Mouse (Mus musculus) small intestine, adult 2 months (tissue): Measurements from ENCODE around the gene Gstp2. TPM values are rescaled to one million over a fixed set of nuclear protein-coding genes. Genes with fewer than 3 reads are reported as not detected.
A peak's percentile ranks its signal among the peaks of the same experiment; 100 is the strongest.

Experiments used
- H3K27ac ChIP-seq: fragments of 200-500 bp; 2 replicates; pipeline ENCODE4 v1.5.1; 2012; ENCODE audit warnings: low read depth, low read length, control low read depth, inconsistent platforms; ENCODE audit not compliant: insufficient read depth
- H3K27me3 ChIP-seq: fragments of 200-500 bp; 2 replicates; pipeline ENCODE4 v1.6.1; 2012; ENCODE audit warnings: mild to moderate bottlenecking, moderate library complexity, low read length, inconsistent platforms; ENCODE audit not compliant: control insufficient read depth, insufficient read depth
- H3K36me3 ChIP-seq: fragments of 200-500 bp; 2 replicates; pipeline ENCODE4 v1.6.1; 2012; ENCODE audit warnings: mild to moderate bottlenecking, low read length, control low read depth, inconsistent platforms; ENCODE audit not compliant: control insufficient read depth, insufficient read depth
- H3K4me1 ChIP-seq: fragments of 200-500 bp; 2 replicates; pipeline ENCODE4 v1.6.1; 2012; ENCODE audit warnings: low read length, inconsistent platforms, mixed read lengths; ENCODE audit not compliant: control insufficient read depth, insufficient read depth, insufficient read length
- H3K4me3 ChIP-seq: fragments of 200-500 bp; 2 replicates; pipeline ENCODE4 v1.5.1; 2012; ENCODE audit warnings: low read depth, mild to moderate bottlenecking, control low read depth, inconsistent platforms, low read length, moderate library complexity
- CTCF ChIP-seq: fragments of 200-500 bp; IDR thresholded peaks from 2 replicates; pipeline ENCODE4 v1.5.1; 2012; ENCODE audit warnings: low read depth, mild to moderate bottlenecking, control low read depth, inconsistent platforms, low read length, moderate library complexity, mixed read lengths; ENCODE audit not compliant: insufficient replicate concordance, insufficient read length; ENCODE audit errors: extremely low read depth
- POLR2A ChIP-seq: fragments of 200-500 bp; IDR thresholded peaks from 2 replicates; pipeline ENCODE4 v1.6.1; 2012; ENCODE audit warnings: low read depth, mild to moderate bottlenecking, control low read depth, inconsistent platforms, low read length, moderate library complexity
- WGBS: fragments of 180-500 bp; shearing (Covaris S2); methylation state at CpG from one replicate; pipeline ENCODE4 v1.1.7; 2018; 5-methylcytosine and 5-hydroxymethylcytosine counted together
- polyA plus RNA-seq: library from polyadenylated mRNA; depleted of rRNA; stranded (reverse); fragments of >200 nt; gene quantifications from 2 replicates; pipeline ENCODE4 v1.2.3, GENCODE M21; 2012

The Gstp2 gene
- polyA plus RNA-seq, 1 experiment: 289 TPM

DNA sequence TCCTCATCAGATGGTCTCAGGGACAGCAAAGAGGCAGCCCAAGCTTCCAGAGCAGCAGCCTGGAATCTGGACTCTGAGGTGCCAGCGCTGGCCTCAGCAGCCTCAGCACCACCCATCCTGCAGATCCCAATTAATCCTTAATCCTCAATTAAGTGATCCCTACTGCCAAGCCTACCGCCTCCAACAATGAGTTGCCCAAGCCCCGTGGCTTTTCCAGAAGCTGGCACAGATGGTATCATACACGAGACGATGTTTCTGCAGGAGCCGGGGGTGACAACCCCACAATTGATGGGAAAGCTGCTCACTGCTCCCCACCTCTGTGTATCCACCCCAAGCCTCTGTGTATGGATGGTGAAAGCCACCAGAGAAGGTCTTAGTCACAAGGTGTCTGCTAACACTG lies 43.3 kb upstream of the Gstp2 start:
- WGBS: 73% methylated on average over 6 of the region's 6 CpGs
- Histone ChIP-seq H3K27me3 (no peaks in the 10 kb centered on the region), H3K4me3 (no peak overlapping the region), H3K36me3 (no peaks in the 10 kb centered on the region), H3K27ac (no peak overlapping the region), H3K4me1 (peaks cover 8% of the 10 kb centered on the region)
- TF ChIP-seq CTCF (no peak), POLR2A (no peak)

DNA sequence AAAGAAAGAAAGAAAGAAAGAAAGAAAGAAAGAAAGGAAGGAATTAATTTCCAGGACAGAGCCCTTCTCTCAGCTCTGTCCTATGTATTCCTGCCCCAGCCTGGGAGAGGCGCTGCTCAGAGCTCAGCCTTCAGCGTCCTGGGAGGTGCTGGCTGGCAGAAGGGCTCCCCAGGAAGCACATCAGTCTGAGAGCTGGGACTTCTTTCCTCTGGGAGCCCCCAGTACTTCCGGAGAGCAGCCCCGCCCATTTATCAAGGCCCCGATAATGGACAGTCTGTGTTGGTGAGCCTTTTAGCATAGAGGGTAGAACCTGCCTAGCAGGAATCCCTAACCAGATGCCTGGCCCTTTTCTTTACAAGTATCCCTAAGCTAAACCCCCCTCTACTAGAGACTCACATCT lies 42.3 kb upstream of the Gstp2 start:
- peaks cover 4% of the 10 kb centered on the region; the same call in 1 of the 2 replicates for H3K4me1 ChIP-seq
- WGBS: 34% methylated on average over 5 of the region's 5 CpGs

DNA sequence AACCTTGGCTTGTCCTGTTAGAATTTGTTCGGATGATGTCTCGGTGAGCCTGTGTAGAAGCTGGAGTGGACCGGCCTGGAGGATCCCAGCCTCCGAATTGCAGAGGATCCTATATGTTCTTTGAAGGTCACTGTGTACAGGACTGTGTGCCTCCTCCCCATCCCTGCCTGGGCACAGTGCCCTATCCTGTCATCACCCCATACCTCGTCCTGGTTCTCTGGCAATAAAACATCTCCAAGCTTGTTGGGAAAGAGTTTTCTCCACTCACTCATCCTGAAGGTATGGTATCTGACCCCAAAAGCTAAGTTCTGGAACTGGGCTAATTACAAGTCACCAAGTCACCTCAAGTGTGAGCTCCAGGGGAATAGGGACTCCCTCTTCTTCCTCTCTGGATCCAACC lies 41.3 kb upstream of the Gstp2 start:
- Histone ChIP-seq H3K36me3 (no peaks in the 10 kb centered on the region), H3K27me3 (no peaks in the 10 kb centered on the region), H3K4me1 (no peaks in the 10 kb centered on the region), H3K4me3 (no peak overlapping the region), H3K27ac (no peak overlapping the region)
- TF ChIP-seq CTCF (no peak), POLR2A (no peak)
- 73% methylated on average over 5 of the region's 5 CpGs for WGBS

More for the DNA sequence above, 42.3 kb upstream of the Gstp2 start:
- Histone ChIP-seq H3K36me3 (no peaks in the 10 kb centered on the region), H3K27me3 (no peaks in the 10 kb centered on the region), H3K4me3 (no peak overlapping the region), H3K27ac (no peak overlapping the region)
- no peak for TF ChIP-seq POLR2A
- TF ChIP-seq CTCF: no peak

DNA sequence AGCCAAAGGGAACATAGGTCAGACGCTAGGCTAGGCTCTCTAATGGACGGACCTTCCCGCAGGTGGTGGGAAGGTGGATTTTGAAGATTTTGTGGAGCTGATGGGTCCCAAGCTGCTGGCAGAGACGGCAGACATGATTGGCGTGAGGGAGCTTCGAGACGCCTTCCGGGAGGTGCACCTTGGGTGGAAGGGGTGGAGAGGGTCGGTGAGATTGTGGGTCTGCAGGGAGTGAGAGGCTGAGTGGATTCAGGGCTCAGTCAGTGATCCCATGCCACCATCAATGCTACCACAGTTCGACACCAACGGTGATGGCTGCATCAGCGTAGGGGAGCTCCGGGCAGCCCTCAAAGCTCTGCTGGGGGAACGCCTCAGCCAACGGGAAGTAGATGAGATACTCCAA lies 40.3 kb upstream of the Gstp2 start:
- H3K27me3 ChIP-seq: no peaks in the 10 kb centered on the region
- TF ChIP-seq POLR2A (no peak), CTCF (no peak)
- H3K36me3 ChIP-seq: no peaks in the 10 kb centered on the region
- no peaks in the 10 kb centered on the region for H3K4me1 ChIP-seq
- WGBS: 91% methylated on average over 15 of the region's 15 CpGs
- H3K4me3 ChIP-seq: no peak overlapping the region
- H3K27ac ChIP-seq: no peak overlapping the region

DNA sequence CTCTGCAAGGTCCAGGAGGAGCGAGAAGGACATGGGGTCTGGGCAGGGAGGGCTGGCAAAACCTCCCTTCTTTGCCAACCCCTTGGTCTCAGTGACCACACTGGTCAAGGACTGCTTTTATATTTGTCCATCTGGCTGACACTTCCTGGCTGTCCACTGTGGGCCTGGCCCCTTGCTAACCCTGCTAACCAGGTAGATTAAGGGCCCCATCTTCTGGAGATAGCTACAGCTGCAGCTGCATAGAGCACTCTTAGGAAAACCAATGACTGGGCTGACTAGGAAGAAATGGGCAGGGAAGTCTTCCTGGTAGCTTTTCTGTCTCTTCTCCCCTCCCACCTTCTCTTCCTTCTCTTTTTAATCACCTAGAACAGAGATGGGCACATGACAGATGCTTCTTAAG lies 39.2 kb upstream of the Gstp2 start:
- no peaks in the 10 kb centered on the region for H3K27me3 ChIP-seq
- H3K4me1 ChIP-seq: no peaks in the 10 kb centered on the region
- TF ChIP-seq CTCF: 0 out of 2 replicates have a peak, but pooled peaks have one; percentile 24
- no peak for TF ChIP-seq POLR2A
- H3K36me3 ChIP-seq: no peaks in the 10 kb centered on the region
- H3K4me3 ChIP-seq: no peak overlapping the region
- no peak overlapping the region for H3K27ac ChIP-seq
- WGBS: 85% methylated on average over 1 of the region's 1 CpGs

DNA sequence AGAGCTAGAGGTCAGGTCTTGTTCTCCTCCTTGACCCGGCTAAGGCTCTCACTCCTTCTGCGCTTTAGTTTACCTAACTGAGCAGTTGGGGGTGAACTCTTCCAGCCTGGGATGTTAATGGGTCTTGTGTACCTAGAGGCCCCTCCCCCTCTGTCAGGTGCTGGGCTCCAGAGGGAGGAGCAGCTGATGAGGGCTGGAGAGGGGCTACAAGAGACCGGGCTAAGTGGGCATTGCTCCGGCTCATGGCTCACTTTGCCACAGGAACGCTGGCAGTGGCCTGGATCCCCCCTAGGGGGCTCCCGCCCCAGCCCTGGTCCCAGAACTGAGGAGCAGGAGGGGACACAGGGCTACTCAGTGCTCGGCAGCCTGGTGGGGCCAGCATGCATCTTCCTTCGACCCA lies 38.0 kb upstream of the Gstp2 start:
- Histone ChIP-seq H3K4me1 (no peaks in the 10 kb centered on the region; the same call in 1 of the 2 replicates), H3K4me3 (no peak overlapping the region), H3K27me3 (no peaks in the 10 kb centered on the region), H3K27ac (no peak overlapping the region), H3K36me3 (no peaks in the 10 kb centered on the region)
- no peak for TF ChIP-seq CTCF
- TF ChIP-seq POLR2A: no peak
- 69% methylated on average over 8 of the region's 8 CpGs for WGBS

DNA sequence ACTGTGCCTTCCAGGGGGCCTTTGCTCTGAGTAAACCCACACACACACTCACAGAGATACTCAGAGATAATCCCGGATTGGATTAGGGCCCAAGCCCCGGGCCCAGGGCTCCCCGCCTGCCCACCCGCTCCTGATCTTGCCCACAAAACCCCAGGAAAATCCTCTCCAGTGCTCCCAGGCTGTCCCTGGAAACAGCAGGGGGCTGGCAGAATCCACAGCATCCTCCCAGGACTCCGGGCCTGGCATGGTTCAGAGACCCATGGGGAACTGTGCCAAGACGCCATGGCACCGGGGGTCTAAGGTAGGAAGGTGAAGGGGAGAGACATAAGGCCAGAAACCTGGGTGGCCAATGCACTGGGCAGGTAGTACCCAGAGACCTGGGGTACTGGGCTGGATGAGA lies 37.5 kb upstream of the Gstp2 start:
- Histone ChIP-seq H3K4me1 (no peaks in the 10 kb centered on the region; the same call in 1 of the 2 replicates), H3K36me3 (no peaks in the 10 kb centered on the region), H3K27me3 (no peaks in the 10 kb centered on the region), H3K4me3 (no peak overlapping the region), H3K27ac (no peak overlapping the region)
- WGBS: 90% methylated on average over 7 of the region's 7 CpGs
- TF ChIP-seq CTCF: no peak
- TF ChIP-seq POLR2A: no peak
